Mouse (Mus musculus): ENCODE data around the gene Ceacam10. TPM values are rescaled to one million over a fixed set of nuclear protein-coding genes. Genes with fewer than 3 reads are reported as not detected.

The Ceacam10 gene
- not detected for polyA plus RNA-seq (2012; fragmentation: generic; extraction: Trizol)

GRCm38 (mm10) chr7:24776918-24777317 lies at the start of gene Ceacam10:
Gene Ceacam10, plus strand, starts transcription at chr7:24777206.

GRCm38 (mm10) chr7:24760211-24760610 lies 16.8 kb upstream of the Ceacam10 start, which contains the start of gene Cd177:
Gene Cd177, minus strand, starts transcription at chr7:24760311.

Other genes starting within 250 kb of the Ceacam10 start
- 10 to 100 TPM in 1 of 2 experiments, 1 to 10 TPM in 1; 2.1 to 10.9 TPM for gene Irgq, start 246.5 kb upstream of the Ceacam10 start, polyA plus RNA-seq (2012; fragmentation: generic; extraction: Trizol)
- under 1 TPM in 1 of 2 experiments, not detected in 1; 0.13 TPM for gene Pinlyp, start 231.1 kb upstream of the Ceacam10 start, polyA plus RNA-seq (2012; fragmentation: generic; extraction: Trizol)
- 10 to 100 TPM; 39.6 to 44.0 TPM for gene Xrcc1, start 230.9 kb upstream of the Ceacam10 start, polyA plus RNA-seq (2012; fragmentation: generic; extraction: Trizol)
- gene Ethe1, start 189.7 kb upstream of the Ceacam10 start, polyA plus RNA-seq (2012; fragmentation: generic; extraction: Trizol) = 10 to 100 TPM; 13.1 to 29.9 TPM
- gene Zfp575, start 189.6 kb upstream of the Ceacam10 start, polyA plus RNA-seq (2012; fragmentation: generic; extraction: Trizol) = under 1 TPM in 1 of 2 experiments, not detected in 1; 0.05 TPM
- gene Phldb3, start 166.4 kb upstream of the Ceacam10 start, polyA plus RNA-seq (2012; fragmentation: generic; extraction: Trizol) = under 1 TPM; 0.46 to 0.84 TPM
- not detected for gene Lypd3, start 140.7 kb upstream of the Ceacam10 start, polyA plus RNA-seq (2012; fragmentation: generic; extraction: Trizol)
- under 1 TPM in 1 of 2 experiments, not detected in 1; 0.05 TPM for gene Tex101, start 100.5 kb upstream of the Ceacam10 start, polyA plus RNA-seq (2012; fragmentation: generic; extraction: Trizol)
- not detected for gene BC049730, start 68.0 kb upstream of the Ceacam10 start, polyA plus RNA-seq (2012; fragmentation: generic; extraction: Trizol)
- gene Gm4763, start 50.3 kb upstream of the Ceacam10 start, polyA plus RNA-seq (2012; fragmentation: generic; extraction: Trizol) = not detected
- gene Cd177, start 16.9 kb upstream of the Ceacam10 start, polyA plus RNA-seq (2012; fragmentation: generic; extraction: Trizol) = not detected
- gene Gm9844, start 85.0 kb downstream of the Ceacam10 start, polyA plus RNA-seq (2012; fragmentation: generic; extraction: Trizol) = 10 to 100 TPM; 16.1 to 25.5 TPM
- gene Lypd4, start 92.7 kb downstream of the Ceacam10 start, polyA plus RNA-seq (2012; fragmentation: generic; extraction: Trizol) = not detected
- not detected for gene Dmrtc2, start 92.9 kb downstream of the Ceacam10 start, polyA plus RNA-seq (2012; fragmentation: generic; extraction: Trizol)
- 1,000 to 10,000 TPM; 2,288 to 3,093 TPM for gene Rps19, start 107.2 kb downstream of the Ceacam10 start, polyA plus RNA-seq (2012; fragmentation: generic; extraction: Trizol)
- under 1 TPM; 0.08 to 0.57 TPM for gene Cd79a, start 120.2 kb downstream of the Ceacam10 start, polyA plus RNA-seq (2012; fragmentation: generic; extraction: Trizol)
- gene Arhgef1, start 125.7 kb downstream of the Ceacam10 start, polyA plus RNA-seq (2012; fragmentation: generic; extraction: Trizol) = 10 to 100 TPM; 27.6 to 54.0 TPM
- gene Gm4881, start 167.3 kb downstream of the Ceacam10 start, polyA plus RNA-seq (2012; fragmentation: generic; extraction: Trizol) = not detected
- gene Rabac1, start 195.5 kb downstream of the Ceacam10 start, polyA plus RNA-seq (2012; fragmentation: generic; extraction: Trizol) = 100 to 1,000 TPM; 313 to 446 TPM
- under 1 TPM; 0.05 to 0.30 TPM for gene Atp1a3, start 228.8 kb downstream of the Ceacam10 start, polyA plus RNA-seq (2012; fragmentation: generic; extraction: Trizol)